Mouse (Mus musculus) G1E (cell line): ENCODE measurements around the gene Phf3.

Source experiments
- CTCF ChIP-seq: IDR thresholded peaks from 2 replicates; pipeline ENCODE4 v1.5.1; 2012; ENCODE audit warnings: low read depth, low read length, inconsistent platforms, mixed read lengths
- GATA1 ChIP-seq: IDR thresholded peaks from 2 replicates; pipeline ENCODE4 v1.6.1; 2012; ENCODE audit warnings: borderline replicate concordance, low read length, inconsistent platforms, mixed read lengths
- GATA2 ChIP-seq: IDR thresholded peaks from 2 replicates; pipeline ENCODE4 v1.6.1; 2012; ENCODE audit warnings: low read depth, low read length, inconsistent platforms, borderline replicate concordance
- POLR2AphosphoS5 ChIP-seq: IDR thresholded peaks from 2 replicates; pipeline ENCODE4 v1.6.1; 2012; ENCODE audit warnings: low read depth, low read length, inconsistent platforms; ENCODE audit not compliant: insufficient replicate concordance
- TAL1 ChIP-seq: conservative IDR thresholded peaks from 2 replicates; pipeline ENCODE4 v1.6.1; 2012; ENCODE audit warnings: low read depth, low read length, inconsistent platforms, mixed read lengths

GRCm38 (mm10) chr1:30790220-30790619, 83.5 kb downstream of the Phf3 start:
- TF ChIP-seq CTCF (no peak), GATA2 (no peak), GATA1 (no peak), TAL1 (no peak), POLR2AphosphoS5 (no peak)
